Mouse (Mus musculus) megakaryocyte, embryonic 14.5 days (primary cell): ENCODE results near the gene Unc5c. TPM values are rescaled to one million over a fixed set of nuclear protein-coding genes. Genes with fewer than 3 reads are reported as not detected.

Experiments used
- H3K27me3 ChIP-seq: replicated peaks from 2 replicates; pipeline ENCODE3; 2012; ENCODE audit warnings: inconsistent platforms
- H3K36me3 ChIP-seq: replicated peaks from 2 replicates; pipeline ENCODE3; 2012; ENCODE audit warnings: low read length, inconsistent platforms, mixed read lengths
- H3K4me1 ChIP-seq: 2 replicates; pipeline ENCODE4 v1.6.1; 2012; ENCODE audit warnings: inconsistent platforms
- H3K4me3 ChIP-seq: replicated peaks from 2 replicates; pipeline ENCODE3; 2012; ENCODE audit warnings: moderate library complexity, mild to moderate bottlenecking, inconsistent platforms
- H3K9me3 ChIP-seq: 2 replicates; pipeline ENCODE4 v1.6.1; 2012; ENCODE audit warnings: inconsistent platforms
- FLI1 ChIP-seq: IDR thresholded peaks from 2 replicates; pipeline ENCODE4 v1.6.1; 2012; ENCODE audit warnings: low read length, inconsistent platforms, mixed read lengths
- GATA1 ChIP-seq: IDR thresholded peaks from 3 replicates; pipeline ENCODE4 v1.6.1; 2012; ENCODE audit warnings: mixed read lengths, low read length, inconsistent platforms, borderline replicate concordance
- polyA plus RNA-seq: library from polyadenylated mRNA; stranded (reverse); fragments of >175 nt; gene quantifications from 2 replicates; pipeline ENCODE4 v1.2.3, GENCODE M21; 2012; ENCODE audit warnings: low replicate concordance; ENCODE audit not compliant: insufficient read depth

The Unc5c gene
- polyA plus RNA-seq, 1 experiment, result 0.01 TPM

- H3K36me3 ChIP-seq, result no peaks in the 10 kb centered on the region
- no peak overlapping the region for H3K4me3 ChIP-seq
- no peaks in the 10 kb centered on the region for H3K4me1 ChIP-seq
- H3K27me3 ChIP-seq, result no peaks in the 10 kb centered on the region
- no peaks in the 10 kb centered on the region for H3K9me3 ChIP-seq
- TF ChIP-seq FLI1 (no peak), GATA1 (no peak)
Measured at GRCm38 (mm10) chr3:141595073-141595472, 130.1 kb downstream of the Unc5c start.

GRCm38 (mm10) chr3:141596461-141596860 lies 131.4 kb downstream of the Unc5c start:
- TF ChIP-seq FLI1, result no peak
- TF ChIP-seq GATA1, result no peak
- Histone ChIP-seq H3K36me3 (no peaks in the 10 kb centered on the region), H3K27me3 (no peaks in the 10 kb centered on the region), H3K4me1 (no peaks in the 10 kb centered on the region), H3K4me3 (no peak overlapping the region), H3K9me3 (no peaks in the 10 kb centered on the region)

- Histone ChIP-seq H3K27me3 (no peaks in the 10 kb centered on the region), H3K36me3 (no peaks in the 10 kb centered on the region), H3K4me1 (no peaks in the 10 kb centered on the region), H3K9me3 (no peaks in the 10 kb centered on the region), H3K4me3 (no peak overlapping the region)
- TF ChIP-seq GATA1, result no peak
- no peak for TF ChIP-seq FLI1
Measured at GRCm38 (mm10) chr3:141596881-141597280, 131.9 kb downstream of the Unc5c start.

GRCm38 (mm10) chr3:141597974-141598373 lies 133.0 kb downstream of the Unc5c start:
- no peak overlapping the region for H3K4me3 ChIP-seq
- no peak for TF ChIP-seq FLI1
- TF ChIP-seq GATA1, result no peak
- H3K9me3 ChIP-seq, result no peaks in the 10 kb centered on the region
- no peaks in the 10 kb centered on the region for H3K4me1 ChIP-seq
- no peaks in the 10 kb centered on the region for H3K27me3 ChIP-seq
- no peaks in the 10 kb centered on the region for H3K36me3 ChIP-seq

- no peaks in the 10 kb centered on the region for H3K9me3 ChIP-seq
- TF ChIP-seq FLI1 (no peak), GATA1 (no peak)
- no peaks in the 10 kb centered on the region for H3K4me1 ChIP-seq
- no peak overlapping the region for H3K4me3 ChIP-seq
- no peaks in the 10 kb centered on the region for H3K36me3 ChIP-seq
- no peaks in the 10 kb centered on the region for H3K27me3 ChIP-seq
Measured at GRCm38 (mm10) chr3:141598936-141599335, 133.9 kb downstream of the Unc5c start.

GRCm38 (mm10) chr3:141601072-141601549 lies 136.1 kb downstream of the Unc5c start:
- H3K27me3 ChIP-seq, result no peaks in the 10 kb centered on the region
- no peak for TF ChIP-seq GATA1
- TF ChIP-seq FLI1, result no peak

GRCm38 (mm10) chr3:141616718-141617117 lies 151.7 kb downstream of the Unc5c start:
- H3K4me1 ChIP-seq, result no peaks in the 10 kb centered on the region
- no peaks in the 10 kb centered on the region for H3K36me3 ChIP-seq
- H3K27me3 ChIP-seq, result no peaks in the 10 kb centered on the region
- TF ChIP-seq FLI1, result no peak
- H3K4me3 ChIP-seq, result no peak overlapping the region
- H3K9me3 ChIP-seq, result no peaks in the 10 kb centered on the region

More at GRCm38 (mm10) chr3:141601072-141601549, 136.1 kb downstream of the Unc5c start:
- Histone ChIP-seq H3K4me1 (no peaks in the 10 kb centered on the region), H3K9me3 (no peaks in the 10 kb centered on the region), H3K36me3 (no peaks in the 10 kb centered on the region), H3K4me3 (no peak overlapping the region)

- no peaks in the 10 kb centered on the region for H3K36me3 ChIP-seq
- H3K4me1 ChIP-seq, result no peaks in the 10 kb centered on the region
- no peaks in the 10 kb centered on the region for H3K27me3 ChIP-seq
- no peaks in the 10 kb centered on the region for H3K9me3 ChIP-seq
- no peak for TF ChIP-seq FLI1
- TF ChIP-seq GATA1, result no peak
- no peak overlapping the region for H3K4me3 ChIP-seq
Measured at GRCm38 (mm10) chr3:141618675-141619074, 153.7 kb downstream of the Unc5c start.

- Histone ChIP-seq H3K27me3 (no peaks in the 10 kb centered on the region), H3K4me3 (no peak overlapping the region)
- TF ChIP-seq GATA1, result no peak
Measured at GRCm38 (mm10) chr3:141621496-141621895, 156.5 kb downstream of the Unc5c start.

GRCm38 (mm10) chr3:141626935-141627638 lies 162.1 kb downstream of the Unc5c start:
- H3K9me3 ChIP-seq, result no peaks in the 10 kb centered on the region
- no peaks in the 10 kb centered on the region for H3K4me1 ChIP-seq
- H3K27me3 ChIP-seq, result no peaks in the 10 kb centered on the region
- no peak overlapping the region for H3K4me3 ChIP-seq
- TF ChIP-seq GATA1, result no peak
- TF ChIP-seq FLI1, result no peak
- no peaks in the 10 kb centered on the region for H3K36me3 ChIP-seq

More at GRCm38 (mm10) chr3:141621496-141621895, 156.5 kb downstream of the Unc5c start:
- H3K4me1 ChIP-seq, result no peaks in the 10 kb centered on the region
- no peaks in the 10 kb centered on the region for H3K36me3 ChIP-seq
- H3K9me3 ChIP-seq, result no peaks in the 10 kb centered on the region

- no peak for TF ChIP-seq GATA1
- no peak for TF ChIP-seq FLI1
- no peaks in the 10 kb centered on the region for H3K9me3 ChIP-seq
Measured at GRCm38 (mm10) chr3:141627639-141627977, 162.6 kb downstream of the Unc5c start.

GRCm38 (mm10) chr3:141629431-141629830 lies 164.4 kb downstream of the Unc5c start:
- TF ChIP-seq FLI1, result no peak
- no peak for TF ChIP-seq GATA1

More at GRCm38 (mm10) chr3:141627639-141627977, 162.6 kb downstream of the Unc5c start:
- H3K36me3 ChIP-seq, result no peaks in the 10 kb centered on the region
- H3K4me3 ChIP-seq, result no peak overlapping the region
- no peaks in the 10 kb centered on the region for H3K27me3 ChIP-seq
- no peaks in the 10 kb centered on the region for H3K4me1 ChIP-seq

More at GRCm38 (mm10) chr3:141629431-141629830, 164.4 kb downstream of the Unc5c start:
- Histone ChIP-seq H3K27me3 (no peaks in the 10 kb centered on the region), H3K4me1 (no peaks in the 10 kb centered on the region), H3K4me3 (no peak overlapping the region), H3K9me3 (no peaks in the 10 kb centered on the region), H3K36me3 (no peaks in the 10 kb centered on the region)
